Mouse (Mus musculus) kidney, adult 11 months (tissue): Measurements from ENCODE around the gene Agl.

Source experiments
- DNase-seq: peaks from one replicate; pipeline ENCODE4 v3.0.0; 2022

Gene Agl

GRCm38 (mm10) chr3:116740963-116741362 lies 67.0 kb downstream of the Agl start:
- no peak for DNase-seq

GRCm38 (mm10) chr3:116740106-116740505 lies 67.9 kb downstream of the Agl start:
- no peak for DNase-seq

DNA sequence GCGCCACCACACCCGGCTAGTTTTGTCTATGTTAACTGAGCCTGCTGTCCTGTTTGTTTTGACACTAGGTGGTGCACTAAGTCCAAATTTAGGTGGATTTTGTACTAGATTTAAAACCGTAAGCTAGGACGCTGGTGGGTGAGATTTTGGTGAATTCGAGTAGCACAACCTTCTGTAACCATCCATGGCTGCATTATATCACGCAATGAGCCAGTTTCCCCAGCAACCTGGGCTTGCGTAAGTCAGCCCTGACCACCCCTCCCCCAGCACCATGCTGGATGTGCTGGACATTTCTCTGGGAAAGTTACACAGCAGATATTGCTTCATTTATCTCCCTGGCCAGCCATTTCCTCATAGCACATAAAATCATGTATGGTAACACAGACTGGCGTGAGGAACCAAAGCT lies 70.6 kb downstream of the Agl start:
- DNase-seq, result no peak

GRCm38 (mm10) chr3:116729483-116730174 lies 78.3 kb downstream of the Agl start:
- DNase-seq, result no peak

GRCm38 (mm10) chr3:116726807-116727206 lies 81.2 kb downstream of the Agl start:
- no peak for DNase-seq

- DNase-seq, result no peak
Observed at GRCm38 (mm10) chr3:116723496-116724481, 84.2 kb downstream of the Agl start.

- no peak for DNase-seq
Observed at GRCm38 (mm10) chr3:116722980-116723379, 85.0 kb downstream of the Agl start.

DNA sequence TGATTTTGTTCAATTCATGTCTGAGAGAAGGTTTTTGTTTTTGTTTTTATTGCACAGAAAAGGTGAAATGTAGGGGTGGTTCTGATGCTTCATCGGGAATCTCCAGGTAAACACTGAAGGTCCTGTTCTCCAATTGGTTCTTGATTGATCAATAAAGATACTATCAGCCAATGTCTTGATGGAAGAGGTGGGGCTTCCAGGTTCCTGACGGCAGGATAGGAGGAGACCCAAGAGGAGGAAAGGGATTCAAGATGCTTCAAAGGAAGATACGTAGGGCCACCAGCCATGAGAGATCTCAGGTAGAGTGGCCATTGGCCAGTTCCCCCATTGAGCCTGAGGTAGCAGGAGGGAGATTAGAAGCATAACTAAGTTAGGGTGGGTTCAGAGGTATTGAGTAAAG lies 89.0 kb downstream of the Agl start:
- DNase-seq, result no peak

- peak; percentile 34 for DNase-seq
Observed at GRCm38 (mm10) chr3:116713031-116713430, 94.9 kb downstream of the Agl start.

DNA sequence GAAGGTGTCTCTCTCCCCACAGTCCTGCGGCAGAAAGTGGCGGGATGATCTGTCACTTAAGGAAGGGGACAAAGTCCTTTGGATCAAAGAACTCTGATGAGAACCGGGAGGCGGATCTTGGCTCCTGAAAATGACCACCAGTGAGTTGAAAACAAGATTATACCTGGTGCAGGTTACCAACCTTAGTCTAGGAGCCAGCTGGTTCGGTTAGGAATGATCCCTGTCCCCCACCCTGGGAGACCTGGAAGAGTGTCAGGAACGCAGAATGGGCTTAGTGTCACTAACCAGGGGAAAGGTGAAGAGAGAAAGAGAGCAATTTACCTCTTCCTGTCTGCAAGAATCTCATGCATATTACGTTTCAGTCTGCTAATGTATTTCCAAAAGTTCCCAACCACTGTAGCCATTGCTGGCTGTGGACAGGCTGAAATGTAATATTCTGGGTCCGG lies 95.5 kb downstream of the Agl start, which contains the start of gene Slc35a3:
TSS of gene Slc35a3 (minus strand) at position 396 of the 446 bp plus-strand sequence.
- DNase-seq, result peak; percentile 83

GRCm38 (mm10) chr3:116711624-116712435 lies 96.1 kb downstream of the Agl start:
- DNase-seq, result peak; percentile 75

- DNase-seq, result no peak
Observed at GRCm38 (mm10) chr3:116710941-116711340, 97.0 kb downstream of the Agl start.

GRCm38 (mm10) chr3:116705637-116706204 lies 102.2 kb downstream of the Agl start:
- DNase-seq, result no peak

- DNase-seq, result no peak
Observed at GRCm38 (mm10) chr3:116703835-116704234, 104.1 kb downstream of the Agl start.

GRCm38 (mm10) chr3:116702647-116703272 lies 105.2 kb downstream of the Agl start:
- no peak for DNase-seq

DNA sequence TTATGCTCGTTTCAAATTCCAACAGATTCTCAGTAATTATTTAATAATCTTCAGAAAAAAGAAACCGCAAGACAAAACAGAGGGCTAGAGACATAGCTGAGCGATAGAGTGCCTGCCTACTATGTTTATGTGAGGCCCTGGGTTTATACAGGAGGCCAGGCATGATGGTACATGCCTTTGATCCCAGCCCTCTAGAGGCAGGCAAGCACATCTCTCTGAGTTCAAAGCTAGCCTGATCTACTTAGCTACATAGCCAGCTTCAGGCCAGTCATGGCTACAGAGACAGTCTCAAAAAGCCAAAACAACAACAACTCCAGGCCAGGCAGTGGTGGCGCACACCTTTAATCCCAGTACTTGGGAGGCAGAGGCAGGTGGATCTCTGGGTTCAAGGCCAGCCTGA lies 106.4 kb downstream of the Agl start:
- no peak for DNase-seq

DNA sequence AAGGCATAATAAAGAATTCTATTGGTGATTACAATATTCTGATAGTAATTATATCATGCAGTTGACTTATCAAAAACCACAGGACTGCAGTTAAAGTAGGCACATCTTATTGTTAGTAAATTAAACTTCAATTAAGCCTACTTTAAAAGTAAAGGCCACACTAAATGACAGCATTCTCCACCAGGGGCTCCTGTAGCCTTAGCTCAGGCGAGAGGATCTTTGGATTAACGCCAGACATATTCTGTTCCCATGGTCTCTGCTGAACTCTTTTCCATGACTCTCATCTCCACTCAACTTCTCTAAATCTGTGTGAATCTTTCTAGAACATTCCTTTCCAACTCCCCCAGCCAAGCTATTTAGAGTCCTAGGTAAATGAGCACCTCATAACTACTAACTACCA lies 109.2 kb downstream of the Agl start:
- no peak for DNase-seq

DNA sequence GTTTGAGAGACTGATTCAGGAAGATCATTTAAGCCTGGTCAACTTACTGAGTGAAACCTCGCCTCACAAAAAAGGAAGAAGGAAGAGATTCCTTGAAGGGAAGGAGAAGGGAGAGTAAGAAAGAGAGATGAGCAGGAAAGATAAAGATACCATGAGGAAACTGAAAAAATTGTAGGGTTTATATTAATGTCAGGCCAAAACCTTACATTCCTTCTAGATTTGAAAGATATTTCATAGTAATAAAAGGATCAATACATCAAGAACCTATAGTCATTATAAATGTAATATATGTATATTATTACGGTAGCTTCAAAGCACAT lies 112.3 kb downstream of the Agl start:
- DNase-seq, result no peak

- no peak for DNase-seq
Observed at GRCm38 (mm10) chr3:116694955-116695665, 112.9 kb downstream of the Agl start.

DNA sequence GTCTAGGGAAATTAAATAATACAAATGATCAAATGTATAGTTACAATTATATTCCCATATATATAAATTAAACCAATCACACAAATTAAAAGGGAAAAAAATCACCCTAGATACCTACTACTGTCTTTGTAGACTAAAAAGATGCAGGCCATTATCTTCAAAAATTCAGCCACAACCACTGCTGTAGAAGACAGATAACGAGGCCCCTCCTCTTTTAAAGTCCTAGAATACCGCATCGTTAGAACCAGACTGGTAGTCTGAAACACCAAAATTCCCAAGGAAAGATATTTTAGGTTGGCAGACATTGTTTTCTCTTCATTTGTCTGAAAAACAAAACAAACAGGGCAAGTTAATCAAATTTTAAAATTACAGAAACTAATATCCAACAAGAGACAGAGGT lies 113.7 kb downstream of the Agl start:
- DNase-seq, result no peak
